Mouse (Mus musculus) inflammation-experienced regulatory T-cells, adult 6 months (primary cell): ENCODE results near the gene Rnf126. TPM values are rescaled to one million over a fixed set of nuclear protein-coding genes. Genes with fewer than 3 reads are reported as not detected.

ENCODE experiments used
- ATAC-seq: one replicate; pipeline ENCODE4 v1.8.0; 2017
- polyA plus RNA-seq, 3 experiments: library from polyadenylated mRNA; unstranded; fragments of 100-300 nt; shearing (Covaris generic); gene quantifications; one replicate each; pipeline ENCODE4 v1.2.1; 2017

Rnf126 gene
- polyA plus RNA-seq, 3 experiments from 2014 or later = 2.1 to 2.8 (median 2.7) TPM

DNA sequence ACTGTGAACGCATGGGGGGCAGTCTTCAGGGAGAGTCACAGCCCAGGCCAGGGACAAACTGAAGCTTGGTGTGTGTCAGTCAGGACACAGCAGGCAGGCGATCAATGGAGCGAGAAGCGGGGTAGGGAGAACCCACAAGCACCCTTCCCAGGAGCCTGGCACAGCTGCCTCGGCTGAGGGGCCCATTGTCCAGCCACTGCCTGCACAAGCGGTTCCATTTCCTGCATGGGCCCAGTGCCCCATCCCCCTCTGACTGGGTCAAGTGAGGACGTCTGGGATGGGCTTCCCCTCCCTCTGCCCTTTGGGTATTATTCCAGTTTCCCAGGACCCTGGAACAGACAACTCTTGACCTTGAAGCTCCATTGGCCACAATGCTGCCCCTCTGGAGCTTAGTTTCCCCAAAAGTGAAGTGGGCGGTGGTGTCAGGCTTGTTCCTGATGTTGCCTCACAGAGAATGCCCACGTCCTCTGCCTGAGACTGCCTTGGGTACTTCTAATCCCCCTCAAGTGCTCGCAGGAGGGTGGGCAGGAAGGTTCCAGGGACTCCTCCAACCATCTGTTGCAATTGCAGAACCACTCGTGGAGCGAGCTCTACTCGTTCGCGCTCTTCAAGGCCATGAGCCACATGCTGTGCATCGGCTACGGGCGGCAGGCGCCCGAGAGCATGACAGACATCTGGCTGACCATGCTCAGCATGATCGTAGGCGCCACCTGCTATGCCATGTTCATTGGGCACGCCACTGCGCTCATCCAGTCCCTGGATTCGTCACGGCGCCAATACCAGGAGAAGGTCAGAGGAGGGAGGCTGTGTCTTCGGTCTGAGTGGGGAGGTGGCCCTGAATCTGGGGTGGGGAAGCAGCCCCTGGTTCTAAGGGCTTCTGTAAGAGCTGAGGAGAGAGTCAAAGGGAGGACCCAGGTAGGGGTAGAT is 38.2 kb downstream of the Rnf126 start:
- no peak for ATAC-seq

DNA sequence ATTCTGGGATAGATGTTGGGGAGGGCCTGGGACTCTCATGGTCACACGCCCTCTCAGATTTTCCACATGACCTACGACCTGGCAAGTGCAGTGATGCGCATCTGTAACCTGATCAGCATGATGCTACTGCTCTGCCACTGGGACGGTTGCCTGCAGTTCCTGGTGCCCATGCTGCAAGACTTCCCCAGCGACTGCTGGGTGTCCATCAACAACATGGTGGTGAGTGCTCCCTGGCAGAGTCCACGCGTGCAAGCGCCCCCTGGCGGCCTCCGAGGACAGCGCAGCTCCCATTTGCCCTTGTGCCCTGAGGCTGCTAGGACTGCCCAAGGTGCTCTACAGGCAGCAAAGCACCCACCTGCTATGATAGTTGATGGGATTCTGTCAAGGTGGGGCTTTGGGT is 40.7 kb downstream of the Rnf126 start:
- ATAC-seq = no peak

DNA sequence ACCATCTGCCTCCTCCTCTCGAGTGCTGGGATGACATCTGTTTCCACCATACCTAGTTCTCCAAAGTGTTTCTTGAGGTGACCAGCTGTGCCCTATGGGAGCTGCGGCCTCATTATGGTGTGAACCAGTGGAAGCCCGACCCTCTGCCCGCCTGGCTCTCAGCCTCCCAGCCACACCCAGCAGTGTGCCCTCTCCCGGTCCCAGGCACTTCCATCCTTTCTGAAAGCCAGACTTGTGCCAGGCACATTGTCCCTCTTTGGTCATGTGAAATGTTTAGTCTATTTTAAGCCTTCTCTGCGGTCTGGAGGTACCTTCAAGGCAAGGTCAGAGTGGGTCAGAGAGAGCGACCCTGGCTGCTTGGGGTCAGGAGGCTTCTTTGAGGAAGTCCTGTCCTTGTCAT is 43.1 kb downstream of the Rnf126 start:
- ATAC-seq = no peak

DNA sequence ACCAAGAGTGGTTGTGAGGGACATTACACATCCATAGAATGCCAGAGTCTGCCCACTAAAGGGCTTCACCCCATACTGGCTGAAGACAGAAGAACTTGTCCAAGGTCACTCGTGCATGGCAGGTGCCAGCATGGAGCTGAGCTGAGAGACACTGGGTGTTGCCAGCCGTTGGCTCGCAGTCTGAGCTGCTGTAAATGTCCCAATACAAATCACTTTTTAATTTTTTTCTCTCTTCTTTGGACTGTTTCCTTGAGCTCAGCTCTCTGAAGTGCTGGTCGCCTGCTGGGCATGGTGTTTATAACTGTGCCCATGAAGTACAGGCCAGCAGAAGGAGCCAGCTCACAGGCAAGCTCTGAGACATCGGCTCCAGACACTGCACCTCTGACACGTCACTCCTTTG is 43.7 kb downstream of the Rnf126 start:
- ATAC-seq = no peak

DNA sequence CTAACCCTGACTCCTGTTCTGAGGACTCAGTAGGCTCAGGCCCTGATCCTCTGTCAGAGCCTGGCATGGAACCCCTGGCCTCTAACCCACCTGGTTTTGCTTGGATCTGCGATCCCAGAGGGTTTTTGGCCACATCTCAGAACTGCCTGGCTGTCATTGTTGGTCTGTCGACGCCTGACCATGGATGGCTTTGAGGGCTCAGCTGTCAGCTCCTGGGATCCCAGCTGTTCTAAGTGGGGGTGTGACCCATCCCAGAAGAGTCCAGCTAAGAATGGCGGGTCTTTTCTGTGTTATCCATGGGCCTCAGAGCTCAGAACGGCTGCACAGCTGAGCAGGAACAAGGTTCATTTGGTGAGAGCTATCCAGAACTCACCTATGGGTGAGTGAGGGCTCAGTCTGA is 45.7 kb downstream of the Rnf126 start:
- no peak for ATAC-seq

DNA sequence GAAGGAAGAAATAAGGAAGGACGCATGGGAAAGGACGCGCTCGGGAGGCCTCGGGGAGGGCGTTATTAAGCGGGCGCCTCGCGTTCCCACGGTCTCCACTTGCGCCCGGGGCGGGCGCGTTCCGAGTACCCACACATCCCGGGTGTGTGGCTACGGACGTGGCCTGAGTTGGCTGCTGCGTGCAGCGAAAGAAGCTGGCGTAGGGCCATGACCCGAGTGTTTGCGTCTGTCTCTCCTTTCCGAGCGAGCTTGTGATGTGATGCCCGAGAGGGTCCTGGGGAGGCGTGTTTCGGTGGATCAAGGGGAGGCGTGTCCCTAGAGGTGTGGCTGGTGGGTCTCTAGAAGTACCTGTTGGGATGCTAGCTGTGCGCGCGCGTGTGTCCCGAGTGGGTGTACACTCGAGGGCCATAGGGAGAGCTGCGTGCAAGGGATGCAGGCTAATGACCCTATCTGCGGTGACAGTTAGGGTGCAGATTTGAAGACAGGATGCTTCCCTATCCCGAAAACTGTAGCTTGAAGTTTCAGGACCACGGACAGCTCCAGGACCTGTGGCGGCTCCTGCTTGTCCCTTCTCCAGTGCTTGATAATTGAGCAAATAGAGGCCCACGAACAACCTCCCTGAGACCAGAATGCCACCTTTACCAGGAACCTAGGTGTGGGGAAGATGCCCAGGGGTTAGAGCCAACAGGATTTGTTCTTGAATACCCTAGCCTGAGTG is 49.0 kb downstream of the Rnf126 start:
- ATAC-seq = no peak

DNA sequence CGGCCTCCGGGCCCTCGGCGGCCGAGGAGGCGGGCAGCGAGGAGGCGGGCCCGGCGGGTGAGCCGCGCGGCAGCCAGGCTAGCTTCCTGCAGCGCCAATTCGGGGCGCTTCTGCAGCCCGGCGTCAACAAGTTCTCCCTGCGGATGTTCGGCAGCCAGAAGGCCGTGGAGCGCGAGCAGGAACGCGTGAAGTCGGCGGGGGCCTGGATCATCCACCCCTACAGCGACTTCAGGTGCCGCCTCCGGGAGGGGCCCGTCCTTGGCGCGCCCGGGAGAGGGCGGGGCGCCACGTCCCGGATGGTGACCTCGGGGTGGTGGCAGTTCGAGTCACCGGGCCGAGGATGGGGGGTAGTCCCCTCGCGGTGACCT is 49.8 kb downstream of the Rnf126 start:
- no peak for ATAC-seq

DNA sequence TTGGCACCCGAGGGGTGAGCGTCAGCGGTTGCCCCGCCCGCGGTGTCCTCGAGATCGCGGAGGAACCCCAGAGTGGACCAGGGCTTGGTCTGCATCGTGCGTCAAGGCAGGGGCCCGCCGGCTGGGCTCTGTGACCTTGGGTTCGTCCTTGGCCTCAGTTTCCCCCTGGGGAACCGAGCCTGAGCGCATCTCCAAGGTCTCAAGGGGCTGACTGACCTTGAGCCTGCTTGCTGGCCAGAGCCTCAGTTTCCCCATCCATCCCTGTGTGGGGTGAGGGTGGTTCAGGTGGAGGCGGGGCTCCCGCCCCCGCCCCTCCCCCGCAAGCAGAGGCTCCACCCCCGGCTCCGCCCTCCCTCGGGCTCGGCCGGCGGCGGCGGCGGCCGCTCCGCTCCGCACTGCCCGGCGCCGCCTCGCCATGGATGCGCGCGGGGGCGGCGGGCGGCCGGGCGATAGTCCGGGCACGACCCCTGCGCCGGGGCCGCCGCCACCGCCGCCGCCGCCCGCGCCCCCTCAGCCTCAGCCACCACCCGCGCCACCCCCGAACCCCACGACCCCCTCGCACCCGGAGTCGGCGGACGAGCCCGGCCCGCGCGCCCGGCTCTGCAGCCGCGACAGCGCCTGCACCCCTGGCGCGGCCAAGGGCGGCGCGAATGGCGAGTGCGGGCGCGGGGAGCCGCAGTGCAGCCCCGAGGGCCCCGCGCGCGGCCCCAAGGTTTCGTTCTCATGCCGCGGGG is 50.3 kb downstream of the Rnf126 start, which contains the start of gene Hcn2:
Hcn2 (plus strand) TSS at position 381 of the 734 bp plus-strand sequence.
- no peak for ATAC-seq

DNA sequence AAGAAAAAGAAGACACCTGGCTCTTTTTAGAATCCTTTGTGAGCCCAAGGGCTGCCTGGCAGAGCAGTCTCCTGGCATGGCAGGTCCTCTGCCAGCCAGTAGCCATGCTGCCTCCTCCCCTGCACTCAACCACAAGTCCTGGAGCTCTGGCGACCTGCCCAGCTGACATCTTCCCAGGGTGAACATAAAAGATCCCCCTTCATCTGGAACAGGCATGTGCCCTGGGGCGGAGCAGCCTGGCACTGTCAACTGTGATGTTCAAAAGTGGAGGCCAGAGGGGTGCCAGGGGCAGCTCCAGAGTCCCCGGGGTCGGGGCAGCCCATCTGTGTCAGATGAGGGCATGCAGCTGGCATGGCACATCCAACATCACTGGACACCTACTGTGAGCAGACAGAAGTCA is 51.8 kb downstream of the Rnf126 start:
- ATAC-seq = no peak

DNA sequence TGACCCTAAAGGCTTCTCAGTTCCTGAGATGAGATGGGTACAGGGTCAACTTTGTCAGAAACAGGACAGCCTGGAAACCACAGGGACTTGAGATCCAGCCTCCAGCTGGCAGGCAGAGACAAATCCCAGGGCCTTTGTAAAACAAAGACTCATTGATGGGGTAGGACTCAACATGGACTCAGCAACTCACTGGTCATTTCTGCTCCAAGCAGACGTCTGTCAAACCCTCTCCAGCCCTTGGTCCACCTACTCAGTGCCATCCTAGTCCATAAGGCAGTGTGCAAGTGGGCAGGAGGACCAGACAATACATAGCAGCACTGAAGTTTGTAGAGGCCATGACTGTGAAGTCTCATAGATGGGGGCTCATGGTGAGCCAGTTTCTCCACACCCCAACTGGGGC is 53.6 kb downstream of the Rnf126 start:
- ATAC-seq = no peak

DNA sequence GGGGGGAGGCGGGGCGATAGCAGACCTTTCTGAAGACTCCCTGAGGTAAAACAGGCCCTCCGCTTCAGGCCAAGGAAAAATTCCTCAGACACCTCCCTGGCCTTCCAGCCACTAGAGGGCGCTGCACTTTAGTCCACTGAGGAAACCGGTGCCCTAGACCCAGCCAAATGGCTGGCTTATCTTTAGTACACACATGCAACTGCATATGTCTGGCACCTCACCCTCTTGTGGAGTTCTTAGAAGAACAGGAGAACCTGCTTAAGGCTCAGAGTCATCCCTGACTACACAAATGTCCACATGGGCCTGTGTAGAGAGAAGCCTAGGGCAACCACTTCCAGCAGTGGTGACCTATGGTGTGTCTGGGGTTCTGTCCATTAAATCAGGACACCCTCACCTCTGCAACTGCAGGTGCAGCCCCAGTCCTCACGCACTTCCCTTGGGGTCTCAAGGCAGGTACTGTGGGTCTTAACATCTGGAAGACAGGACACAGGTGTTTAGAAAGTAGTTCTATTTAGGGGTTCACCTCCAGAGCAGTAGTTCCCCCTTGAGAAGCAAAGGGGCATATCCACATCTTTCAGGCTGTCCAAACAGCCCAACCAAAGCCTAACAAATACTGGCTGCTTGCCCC is 54.1 kb downstream of the Rnf126 start:
- peak; percentile 41 for ATAC-seq

DNA sequence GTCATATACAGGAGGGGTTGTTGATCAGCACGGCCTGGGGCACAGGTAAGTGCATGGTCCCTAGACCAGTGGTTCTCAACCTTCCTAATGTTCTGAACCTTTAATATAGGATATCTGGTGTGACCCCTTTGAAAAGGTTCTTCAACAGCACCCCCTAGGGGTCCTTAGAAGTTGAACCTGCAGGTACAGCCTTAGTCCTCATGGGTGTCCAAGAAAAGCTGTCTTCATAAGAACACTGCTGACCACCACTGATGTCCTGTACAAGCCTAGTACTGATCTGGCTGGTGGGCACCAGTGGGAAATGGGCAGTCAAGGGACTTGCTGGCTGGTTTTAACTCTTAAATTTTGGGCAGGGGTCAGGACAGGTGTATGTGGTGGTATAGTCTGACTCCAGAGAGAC is 54.7 kb downstream of the Rnf126 start:
- ATAC-seq = no peak

DNA sequence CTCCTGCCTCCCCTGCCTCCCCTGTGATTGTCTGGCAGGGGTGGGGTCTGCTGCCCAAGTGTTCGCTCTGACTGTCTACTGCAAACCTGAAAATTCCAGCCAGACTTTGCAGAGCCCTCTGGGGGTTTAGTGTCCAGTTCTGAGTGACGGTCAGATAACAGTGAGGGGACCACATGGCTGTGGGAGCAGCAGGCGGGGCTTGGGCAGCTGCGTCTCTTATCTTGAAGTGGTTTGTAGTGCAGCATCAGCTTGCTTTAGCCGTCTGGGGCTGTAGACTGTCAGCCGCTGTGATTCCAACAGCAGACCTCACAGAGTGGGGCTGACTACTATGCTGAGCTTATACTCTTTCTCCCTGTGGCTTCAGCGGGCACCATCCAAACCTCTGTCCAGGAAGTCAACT is 57.4 kb downstream of the Rnf126 start:
- no peak for ATAC-seq

DNA sequence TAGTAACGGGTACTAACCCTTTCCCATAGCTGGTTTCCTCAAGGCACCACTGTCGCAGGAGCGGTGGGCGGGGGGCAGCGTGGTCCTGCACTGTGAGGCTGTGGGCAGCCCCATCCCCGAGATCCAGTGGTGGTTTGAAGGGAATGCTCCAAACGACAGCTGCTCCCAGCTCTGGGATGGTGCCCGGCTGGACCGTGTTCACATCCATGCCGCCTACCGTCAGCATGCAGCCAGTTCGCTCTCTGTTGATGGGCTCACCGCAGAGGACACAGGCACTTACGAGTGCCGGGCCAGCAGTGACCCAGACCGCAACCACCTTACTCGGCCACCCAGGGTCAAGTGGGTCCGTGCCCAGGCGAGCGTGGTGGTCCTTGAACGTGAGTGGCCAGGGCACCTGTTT is 58.1 kb downstream of the Rnf126 start:
- ATAC-seq = no peak

Other genes starting within 250 kb of the Rnf126 start
- gene Plpp2, start 233.2 kb downstream of the Rnf126 start, polyA plus RNA-seq = 1 to 10 TPM; 2.4 to 5.8 (median 2.9) TPM
- gene Mier2, start 211.8 kb downstream of the Rnf126 start, polyA plus RNA-seq = 10 to 100 TPM; 11.6 to 15.0 (median 13.1) TPM
- not detected for gene Theg, start 179.6 kb downstream of the Rnf126 start, polyA plus RNA-seq
- not detected for gene C2cd4c, start 152.9 kb downstream of the Rnf126 start, polyA plus RNA-seq
- gene Shc2, start 129.0 kb downstream of the Rnf126 start, polyA plus RNA-seq = not detected
- not detected for gene Odf3l2, start 121.2 kb downstream of the Rnf126 start, polyA plus RNA-seq
- gene Madcam1, start 102.4 kb downstream of the Rnf126 start, polyA plus RNA-seq = not detected
- gene Tpgs1, start 97.6 kb downstream of the Rnf126 start, polyA plus RNA-seq = 10 to 100 TPM; 15.9 to 25.7 (median 17.5) TPM
- 10 to 100 TPM; 13.9 to 26.7 (median 20.5) TPM for gene Cdc34, start 84.8 kb downstream of the Rnf126 start, polyA plus RNA-seq
- 1 to 10 TPM in 1 of 3 experiments, under 1 TPM in 2; 0.62 to 3.2 (median 0.94) TPM for gene Gzmm, start 77.9 kb downstream of the Rnf126 start, polyA plus RNA-seq
- gene Bsg, start 62.5 kb downstream of the Rnf126 start, polyA plus RNA-seq = 100 to 1,000 TPM; 116 to 152 (median 121) TPM
- not detected for gene Hcn2, start 50.3 kb downstream of the Rnf126 start, polyA plus RNA-seq
- 10 to 100 TPM; 10.6 to 19.2 (median 17.1) TPM for gene Polrmt, start 20.4 kb downstream of the Rnf126 start, polyA plus RNA-seq
- under 1 TPM in 1 of 3 experiments, not detected in 2; 0.24 TPM for gene Fgf22, start 11.9 kb downstream of the Rnf126 start, polyA plus RNA-seq
- 1 to 10 TPM in 1 of 3 experiments, under 1 TPM in 1, not detected in 1; 0.21 to 1.2 TPM for gene Fstl3, start 10.3 kb upstream of the Rnf126 start, polyA plus RNA-seq
- gene Prss57, start 24.0 kb upstream of the Rnf126 start, polyA plus RNA-seq = 1 to 10 TPM in 1 of 3 experiments, under 1 TPM in 1, not detected in 1; 0.57 to 1.1 TPM
- under 1 TPM in 1 of 3 experiments, not detected in 2; 0.43 TPM for gene Palm, start 26.6 kb upstream of the Rnf126 start, polyA plus RNA-seq
- gene Misp, start 54.0 kb upstream of the Rnf126 start, polyA plus RNA-seq = not detected
- 100 to 1,000 TPM in 2 of 3 experiments, 10 to 100 TPM in 1; 97.4 to 169 (median 149) TPM for gene Ptbp1, start 87.5 kb upstream of the Rnf126 start, polyA plus RNA-seq
- gene Prtn3, start 107.5 kb upstream of the Rnf126 start, polyA plus RNA-seq = not detected
- 1 to 10 TPM; 1.6 to 3.3 (median 2.2) TPM for gene Plppr3, start 107.7 kb upstream of the Rnf126 start, polyA plus RNA-seq
- not detected for gene Elane, start 119.3 kb upstream of the Rnf126 start, polyA plus RNA-seq
- gene Cfd, start 123.9 kb upstream of the Rnf126 start, polyA plus RNA-seq = not detected
- gene Med16, start 142.0 kb upstream of the Rnf126 start, polyA plus RNA-seq = 1 to 10 TPM; 5.7 to 7.9 (median 7.1) TPM
- 1 to 10 TPM in 1 of 3 experiments, not detected in 2; 5.5 TPM for gene Gm26602, start 143.9 kb upstream of the Rnf126 start, polyA plus RNA-seq
- not detected for gene Kiss1r, start 150.0 kb upstream of the Rnf126 start, polyA plus RNA-seq
- gene R3hdm4, start 154.3 kb upstream of the Rnf126 start, polyA plus RNA-seq = 100 to 1,000 TPM in 1 of 3 experiments, 10 to 100 TPM in 2; 96.5 to 106 (median 96.9) TPM
- 1 to 10 TPM; 2.1 to 3.5 (median 2.4) TPM for gene Arid3a, start 160.1 kb upstream of the Rnf126 start, polyA plus RNA-seq
- 10 to 100 TPM; 66.6 to 85.2 (median 74.2) TPM for gene Wdr18, start 193.2 kb upstream of the Rnf126 start, polyA plus RNA-seq
- gene Grin3b, start 203.8 kb upstream of the Rnf126 start, polyA plus RNA-seq = under 1 TPM in 2 of 3 experiments, not detected in 1; 0.16 to 0.20 TPM
- 1 to 10 TPM; 2.0 to 2.5 (median 2.0) TPM for gene Tmem259, start 217.4 kb upstream of the Rnf126 start, polyA plus RNA-seq
- gene Cnn2, start 221.6 kb upstream of the Rnf126 start, polyA plus RNA-seq = 100 to 1,000 TPM; 672 to 989 (median 979) TPM
- 10 to 100 TPM; 10.7 to 14.2 (median 13.3) TPM for gene Abca7, start 229.5 kb upstream of the Rnf126 start, polyA plus RNA-seq
- gene Arhgap45, start 249.7 kb upstream of the Rnf126 start, polyA plus RNA-seq = 100 to 1,000 TPM; 242 to 254 (median 251) TPM